Mouse (Mus musculus) erythroblast, embryonic 14.5 days (primary cell): Measurements from ENCODE around the gene Tob2.

Experiments used
- GATA1 ChIP-seq: IDR thresholded peaks from 2 replicates; pipeline ENCODE4 v1.6.1; 2012; ENCODE audit warnings: low read length, inconsistent platforms, mixed read lengths
- TAL1 ChIP-seq: IDR thresholded peaks from 3 replicates; pipeline ENCODE4 v1.6.1; 2012; ENCODE audit warnings: low read length, inconsistent platforms, mixed read lengths

- TF ChIP-seq TAL1, result no peak
- no peak for TF ChIP-seq GATA1
Observed at GRCm38 (mm10) chr15:81818404-81818803, 40.2 kb downstream of the Tob2 start.
